Mouse (Mus musculus) midbrain, embryonic 11.5 days (tissue): Measurements from ENCODE around the gene Zbtb12. TPM values are rescaled to one million over a fixed set of nuclear protein-coding genes. Genes with fewer than 3 reads are reported as not detected.
A peak's percentile ranks its signal among the peaks of the same experiment; 100 is the strongest.

Experiments
- ATAC-seq: fragments of 200-750 bp; cut with Nextera tagmentation; 2 replicates; pipeline ENCODE4 v1.8.0; 2017; ENCODE audit warnings: moderate TSS enrichment, moderate library complexity; ENCODE audit not compliant: low FRiP score
- DNase-seq: peaks from one replicate; pipeline ENCODE4 v3.0.0; 2015; ENCODE audit warnings: low spot score; ENCODE audit errors: missing footprints
- H3K27ac ChIP-seq: fragments of 300-500 bp; sonication (generic); 2 replicates; pipeline ENCODE4 v1.5.1; 2014; ENCODE audit warnings: low read depth, low read length
- H3K27me3 ChIP-seq: fragments of 300-500 bp; sonication (generic); 2 replicates; pipeline ENCODE4 v1.6.1; 2014; ENCODE audit warnings: mild to moderate bottlenecking, low read length, moderate library complexity, mixed read lengths; ENCODE audit not compliant: control insufficient read depth, insufficient read depth
- H3K36me3 ChIP-seq: fragments of 300-500 bp; sonication (generic); 2 replicates; pipeline ENCODE4 v1.6.1; 2014; ENCODE audit warnings: mild to moderate bottlenecking, low read length, moderate library complexity, mixed read lengths; ENCODE audit not compliant: control insufficient read depth, insufficient read depth
- H3K4me1 ChIP-seq: fragments of 300-500 bp; sonication (generic); 2 replicates; pipeline ENCODE4 v1.6.1; 2014; ENCODE audit warnings: low read length; ENCODE audit not compliant: control insufficient read depth, insufficient read depth
- H3K4me2 ChIP-seq: fragments of 300-500 bp; sonication (generic); 2 replicates; pipeline ENCODE4 v1.6.1; 2014; ENCODE audit warnings: mild to moderate bottlenecking, moderate library complexity
- H3K4me3 ChIP-seq: fragments of 300-500 bp; sonication (generic); 2 replicates; pipeline ENCODE4 v1.5.1; 2014; ENCODE audit warnings: low read depth, low read length
- H3K9ac ChIP-seq: fragments of 300-500 bp; sonication (generic); 2 replicates; pipeline ENCODE4 v1.6.1; 2014; ENCODE audit warnings: low read length
- H3K9me3 ChIP-seq: fragments of 300-500 bp; sonication (generic); 2 replicates; pipeline ENCODE4 v1.6.1; 2016; ENCODE audit warnings: low read length; ENCODE audit not compliant: control insufficient read depth
- WGBS: fragments of 180-500 bp; shearing (Covaris S2); extraction: QIAGEN DNeasy Blood & Tissue Kit; methylation state at CpG from one replicate; pipeline ENCODE4 v1.1.7; 2014; 5-methylcytosine and 5-hydroxymethylcytosine counted together
- polyA plus RNA-seq: library from polyadenylated mRNA; unstranded; fragments of >200 nt; fragmentation: Nextera tagmentation; extraction: Ambion mirVana; gene quantifications from 2 replicates; pipeline ENCODE4 v1.2.1, GENCODE M21; 2014

The Zbtb12 gene
- polyA plus RNA-seq, 1 experiment from 2014 or later = 2.5 TPM

DNA sequence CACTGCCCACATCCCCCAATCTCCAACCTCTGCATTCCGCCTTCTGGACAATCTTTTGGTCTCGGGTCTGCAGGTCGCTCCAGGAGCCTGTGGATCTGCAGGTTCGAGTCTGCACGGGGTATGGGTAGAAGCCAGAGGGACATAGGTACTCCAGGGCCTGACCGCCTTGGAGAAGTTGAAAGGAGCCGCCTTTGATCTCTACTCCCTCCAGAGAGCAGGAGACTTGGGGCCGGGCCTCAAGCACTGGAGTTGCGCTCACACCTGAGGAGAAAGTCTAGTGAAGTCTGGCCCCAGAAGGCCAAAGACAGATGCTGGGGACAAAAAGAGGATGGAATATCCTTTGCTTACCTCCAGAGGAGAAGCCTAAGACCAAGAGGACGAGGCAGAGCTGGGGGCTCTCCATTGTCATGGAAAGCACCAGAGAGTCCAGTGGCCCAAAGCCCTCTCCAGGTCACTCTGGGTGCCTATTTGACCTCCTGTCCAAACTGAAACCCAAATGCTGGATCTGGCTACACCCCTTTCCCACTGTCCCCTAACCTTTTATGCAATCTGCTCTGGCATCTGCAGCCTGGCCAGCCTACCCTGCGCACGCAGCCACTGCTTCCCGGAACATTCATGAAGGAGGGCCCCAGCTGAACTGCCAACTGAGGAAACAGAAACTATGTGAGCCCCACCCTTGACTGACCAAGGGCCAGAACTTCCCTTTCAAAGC lies 17.4 kb upstream of the Zbtb12 start:
- Histone ChIP-seq H3K9ac (no peak overlapping the region), H3K36me3 (no peaks in the 10 kb centered on the region), H3K27ac (no peak overlapping the region), H3K4me1 (no peaks in the 10 kb centered on the region), H3K4me3 (no peak overlapping the region), H3K9me3 (no peaks in the 10 kb centered on the region), H3K4me2 (no peak overlapping the region), H3K27me3 (no peaks in the 10 kb centered on the region)
- 74% methylated on average over 13 of the region's 13 CpGs for WGBS
- DNase-seq (peak; percentile 77), ATAC-seq (no peak)

DNA sequence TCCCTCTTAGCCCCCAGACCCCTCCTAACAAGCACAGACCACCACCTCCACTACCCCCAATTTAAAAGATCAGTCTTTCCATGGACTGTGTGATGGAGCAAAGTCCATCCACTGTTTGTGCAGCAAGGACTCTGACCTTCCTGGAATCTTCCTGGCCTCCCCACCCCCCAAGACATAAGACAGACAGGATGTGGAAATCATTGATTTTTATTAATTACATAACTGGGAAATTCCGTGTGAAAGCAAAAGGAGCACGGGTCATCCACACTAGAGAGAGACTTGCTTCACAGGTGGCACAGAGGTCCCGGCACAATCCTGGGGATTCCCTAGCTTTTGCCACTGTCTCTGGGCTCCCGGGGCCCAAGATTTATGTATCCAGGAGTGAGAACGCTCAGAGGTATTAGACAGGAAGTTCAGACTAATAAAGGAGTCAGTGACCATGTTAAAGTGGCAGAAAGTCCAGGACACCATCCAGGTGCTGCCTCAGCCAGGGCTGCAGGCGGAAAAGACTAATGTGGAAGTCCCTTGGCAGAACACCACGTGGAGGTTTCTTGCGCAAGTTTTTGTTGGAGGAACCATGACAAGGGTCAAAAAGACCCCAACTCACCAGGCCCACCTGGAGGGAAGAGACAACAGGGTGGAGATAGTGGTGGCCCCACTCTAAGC lies 16.7 kb upstream of the Zbtb12 start, which contains the start of gene Cfb:
Cfb (minus strand) TSS at position 103 of the 666 bp plus-strand sequence.
- 72% methylated on average over 8 of the region's 8 CpGs for WGBS
- DNase-seq (peak; percentile 12), ATAC-seq (no peak)
- H3K27me3 ChIP-seq = no peaks in the 10 kb centered on the region
- no peak within 1 kb of the TSS for H3K27ac ChIP-seq
- H3K4me1 ChIP-seq = no peaks in the 10 kb centered on the region
- no peaks in the 10 kb centered on the region for H3K36me3 ChIP-seq
- H3K9ac ChIP-seq = no peak within 1 kb of the TSS
- no peak within 1 kb of the TSS for H3K4me3 ChIP-seq
- no peak within 1 kb of the TSS for H3K4me2 ChIP-seq
- H3K9me3 ChIP-seq = no peaks in the 10 kb centered on the region

DNA sequence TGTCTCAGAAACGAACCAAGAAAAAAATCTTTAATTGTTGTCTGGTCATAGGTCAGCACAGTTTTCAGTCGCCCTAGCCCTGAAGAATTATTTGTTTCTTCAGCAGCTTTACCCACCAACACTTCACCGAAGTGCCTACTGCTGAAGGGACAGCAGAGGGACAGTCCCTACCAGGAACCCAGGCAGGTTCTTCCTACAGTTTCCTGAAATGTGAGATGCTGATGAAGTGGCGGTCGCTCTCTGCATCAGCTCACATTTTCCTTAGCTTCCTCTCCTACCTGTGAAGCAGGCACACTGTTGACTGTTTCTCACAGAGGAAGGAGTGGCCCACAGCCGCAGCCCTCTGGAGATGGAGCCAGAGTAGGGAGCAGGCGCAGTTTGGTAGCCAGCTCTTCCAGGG lies 13.3 kb upstream of the Zbtb12 start:
- Histone ChIP-seq H3K27me3 (no peaks in the 10 kb centered on the region), H3K4me2 (no peak overlapping the region), H3K9ac (no peak overlapping the region), H3K36me3 (no peaks in the 10 kb centered on the region), H3K4me3 (no peak overlapping the region), H3K4me1 (no peaks in the 10 kb centered on the region), H3K9me3 (no peaks in the 10 kb centered on the region), H3K27ac (no peak overlapping the region)
- WGBS = 70% methylated on average over 7 of the region's 7 CpGs
- no peak for ATAC-seq
- DNase-seq = peak; percentile 64

DNA sequence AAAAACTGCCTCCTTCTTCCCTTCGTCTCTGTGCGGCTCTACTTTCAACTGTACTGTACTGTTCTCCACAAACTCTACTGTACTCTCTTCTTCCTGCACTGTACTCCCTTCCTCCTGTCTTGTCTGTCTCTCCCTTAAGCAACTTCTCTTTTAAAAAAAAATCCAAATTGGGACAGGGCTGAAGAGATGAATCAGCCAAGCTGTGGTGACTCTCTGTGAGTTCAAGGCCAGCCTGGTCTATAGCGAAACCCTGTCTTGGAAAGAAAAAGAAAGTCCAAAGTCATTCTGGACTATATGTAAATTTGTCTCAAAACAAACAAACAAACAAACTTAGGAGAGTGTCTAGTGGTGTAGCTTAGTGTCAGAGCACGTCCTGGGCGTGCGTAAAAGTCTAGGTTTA lies 5.0 kb upstream of the Zbtb12 start:
- Histone ChIP-seq H3K36me3 (no peaks in the 10 kb centered on the region), H3K4me1 (no peaks in the 10 kb centered on the region), H3K9me3 (no peaks in the 10 kb centered on the region), H3K27me3 (no peaks in the 10 kb centered on the region), H3K27ac (no peak overlapping the region), H3K4me3 (no peak overlapping the region), H3K9ac (no peak overlapping the region), H3K4me2 (no peak overlapping the region)
- DNase-seq (no peak), ATAC-seq (no peak)
- WGBS = 93% methylated on average over 6 of the region's 6 CpGs

DNA sequence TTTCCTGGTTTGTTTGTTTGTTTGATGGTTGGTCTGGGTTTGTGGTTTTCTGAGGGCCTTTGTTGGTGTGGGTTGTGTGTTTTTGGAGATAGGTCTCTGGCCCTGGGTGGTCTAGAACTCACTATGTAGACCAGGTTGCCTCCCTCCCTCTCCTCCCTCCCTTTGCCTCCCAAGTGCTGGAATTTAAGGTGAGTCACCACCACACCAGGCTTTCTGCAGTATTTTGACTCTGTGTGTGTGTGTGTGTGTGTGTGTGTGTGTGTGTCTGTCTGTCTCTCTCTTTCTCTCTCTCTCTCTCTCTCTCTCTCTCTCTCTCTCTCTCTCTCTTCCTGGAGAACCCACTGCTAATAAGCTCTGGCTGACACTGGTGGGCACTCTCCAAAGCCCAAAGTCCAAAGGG lies 1.9 kb downstream of the Zbtb12 start:
- ATAC-seq (no peak), DNase-seq (no peak)
- no peak overlapping the region for H3K4me3 ChIP-seq
- no peaks in the 10 kb centered on the region for H3K4me1 ChIP-seq
- H3K9me3 ChIP-seq = no peaks in the 10 kb centered on the region
- no peak overlapping the region for H3K9ac ChIP-seq
- H3K4me2 ChIP-seq = no peak overlapping the region
- H3K27me3 ChIP-seq = no peaks in the 10 kb centered on the region
- H3K27ac ChIP-seq = no peak overlapping the region
- H3K36me3 ChIP-seq = no peaks in the 10 kb centered on the region

DNA sequence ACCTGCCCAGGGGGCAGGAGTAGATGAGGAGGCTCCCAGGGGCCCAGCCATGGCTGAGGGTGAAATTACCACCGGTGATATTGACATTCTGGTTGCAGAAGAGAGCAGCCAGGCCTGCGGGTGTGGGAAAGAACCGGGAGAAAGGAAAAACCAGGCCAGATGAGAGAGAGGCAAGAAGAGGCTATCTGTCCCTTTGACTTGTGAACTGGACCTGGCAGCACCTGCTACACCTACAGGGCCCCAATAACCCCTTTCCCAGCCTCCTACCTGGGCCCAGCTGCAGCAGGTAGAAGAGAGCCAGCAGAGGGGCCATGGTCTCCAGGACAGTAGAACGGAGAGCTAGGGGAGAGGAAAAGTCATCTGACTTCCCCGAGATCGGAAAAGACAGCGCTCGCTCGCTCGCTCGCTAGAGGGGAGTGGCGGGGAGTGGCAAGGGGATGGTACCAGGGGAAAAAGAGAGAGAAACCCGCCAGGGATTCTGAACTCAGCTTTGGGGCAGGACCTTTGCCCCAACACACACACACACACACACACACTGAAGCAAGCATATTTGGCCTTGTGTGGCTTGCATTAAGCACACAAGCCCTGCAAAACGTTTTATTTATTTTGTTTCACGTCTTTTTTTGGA lies 2.5 kb downstream of the Zbtb12 start, which contains the start of gene Gm20547:
Gm20547 (minus strand) TSS at position 360 of the 628 bp plus-strand sequence.
- H3K27ac ChIP-seq = no peak within 1 kb of the TSS
- DNase-seq = no peak
- H3K27me3 ChIP-seq = no peaks in the 10 kb centered on the region
- H3K9ac ChIP-seq = peak within 1 kb of the TSS; percentile 9; the same call in 1 of the 2 replicates
- no peaks in the 10 kb centered on the region for H3K4me1 ChIP-seq
- H3K36me3 ChIP-seq = no peaks in the 10 kb centered on the region
- 9% methylated on average over 15 of the region's 15 CpGs for WGBS
- no peaks in the 10 kb centered on the region for H3K9me3 ChIP-seq
- no peak within 1 kb of the TSS for H3K4me3 ChIP-seq
- H3K4me2 ChIP-seq = no peak within 1 kb of the TSS
- no peak for ATAC-seq

DNA sequence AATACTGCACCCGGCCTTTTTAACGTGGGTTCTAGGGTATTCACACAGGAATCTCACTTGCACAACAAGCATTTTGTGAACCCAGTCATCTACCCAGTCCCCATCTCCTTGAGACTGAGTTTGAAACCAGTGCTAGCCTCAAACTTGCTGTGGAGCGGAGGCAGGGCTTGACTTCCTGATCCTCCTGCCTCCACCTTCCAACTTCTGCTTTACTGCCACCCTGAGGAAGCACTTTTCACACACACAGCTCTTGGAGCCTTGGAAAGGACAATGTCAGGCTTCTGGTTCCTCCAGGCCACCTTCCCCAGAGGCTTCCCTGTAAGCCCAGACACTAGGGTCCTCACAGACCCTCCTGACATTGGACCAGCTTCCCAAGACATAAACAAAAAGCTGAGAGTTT lies 4.0 kb downstream of the Zbtb12 start:
- no peaks in the 10 kb centered on the region for H3K27me3 ChIP-seq
- ATAC-seq = no peak

DNA sequence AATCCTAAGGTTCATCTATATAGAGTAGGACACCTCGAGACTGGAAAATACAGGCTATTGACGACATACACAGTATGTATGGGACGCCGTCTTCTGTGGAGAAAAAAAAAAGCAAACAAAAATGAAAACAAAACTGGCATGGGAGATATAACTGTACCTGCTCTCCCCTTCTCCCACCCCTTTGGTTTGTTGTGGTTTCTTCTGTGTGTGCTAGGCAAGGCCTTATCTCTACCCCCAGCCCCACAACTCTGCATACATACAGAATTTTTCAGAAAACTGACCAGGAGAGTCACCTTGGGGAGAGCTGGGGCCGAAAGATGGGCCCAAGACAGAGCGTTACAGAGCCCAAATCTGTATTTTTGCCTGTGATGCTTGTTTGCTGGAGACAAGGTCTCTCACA lies 5.4 kb downstream of the Zbtb12 start:
- no peak for ATAC-seq
- Histone ChIP-seq H3K27ac (no peak overlapping the region), H3K4me2 (no peak overlapping the region), H3K4me3 (no peak overlapping the region), H3K9ac (no peak overlapping the region), H3K4me1 (no peaks in the 10 kb centered on the region), H3K27me3 (no peaks in the 10 kb centered on the region), H3K36me3 (no peaks in the 10 kb centered on the region), H3K9me3 (no peaks in the 10 kb centered on the region)
- WGBS = 93% methylated on average over 6 of the region's 6 CpGs
- no peak for DNase-seq

More for the DNA sequence above, 4.0 kb downstream of the Zbtb12 start:
- Histone ChIP-seq H3K9ac (no peak overlapping the region), H3K4me3 (no peak overlapping the region), H3K27ac (no peak overlapping the region), H3K36me3 (no peaks in the 10 kb centered on the region), H3K4me1 (no peaks in the 10 kb centered on the region), H3K4me2 (no peak overlapping the region), H3K9me3 (no peaks in the 10 kb centered on the region)
- no peak for DNase-seq
- 67% methylated on average over 3 of the region's 3 CpGs for WGBS

DNA sequence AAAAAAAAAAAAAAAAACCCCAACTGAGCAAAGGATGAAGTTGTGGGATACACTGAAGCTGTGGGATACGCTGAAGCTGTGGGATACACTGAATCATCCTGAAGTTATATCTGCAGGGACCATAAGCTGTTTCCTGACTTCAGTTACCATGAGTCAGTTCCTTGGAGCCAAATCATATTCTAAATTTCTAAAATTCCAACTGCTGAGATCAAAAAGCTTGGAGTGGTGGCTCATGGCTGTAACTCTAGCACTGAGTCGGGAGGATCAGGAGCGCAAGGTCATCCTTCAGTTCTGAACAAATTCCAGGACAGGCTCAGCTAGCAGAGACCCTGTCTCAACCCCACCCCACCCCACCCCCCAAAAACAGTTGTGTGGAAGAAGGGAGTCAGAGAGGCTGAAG lies 6.3 kb downstream of the Zbtb12 start:
- Histone ChIP-seq H3K4me1 (no peaks in the 10 kb centered on the region), H3K9me3 (no peaks in the 10 kb centered on the region), H3K9ac (no peak overlapping the region), H3K4me2 (no peak overlapping the region), H3K36me3 (no peaks in the 10 kb centered on the region), H3K27ac (no peak overlapping the region), H3K27me3 (no peaks in the 10 kb centered on the region), H3K4me3 (no peak overlapping the region)
- no peak for DNase-seq
- ATAC-seq = no peak
- 90% methylated on average over 3 of the region's 3 CpGs for WGBS
